In genomic region chr14:15722135-15722534, GRCm38 (mm10) we compare ENCODE assay signal across 13 mouse cellular contexts.
"Had no signal": no experiment of that assay in that cellular context is flagged by ENCODE, and none has a peak within 500 bp of the region (broad histone marks: within the 10 kb centered on the region; RNA-seq: fewer than 3 reads in every experiment).

No protein-coding gene starts in this region.

- H3K9me3 ChIP-seq: liver, embryonic 13.5 days had no signal

- ATAC-seq: liver, postnatal 0 days; midbrain, embryonic 15.5 days had no signal

- H3K4me3 ChIP-seq: limb, embryonic 12.5 days; liver, embryonic 13.5 days; megakaryocyte, embryonic 14.5 days; midbrain, embryonic 15.5 days had no signal

- H3K36me3 ChIP-seq: limb, embryonic 12.5 days; liver, embryonic 13.5 days; midbrain, embryonic 15.5 days had no signal

- DNase-seq: kidney, adult 8-10 months; kidney, postnatal 25 days; liver; liver, embryonic 13.5 days; liver, postnatal 0 days; thymus, adult 18-20 months; thymus, postnatal 14 days had no signal

- H3K4me1 ChIP-seq: limb, embryonic 12.5 days; liver, embryonic 13.5 days; megakaryocyte, embryonic 14.5 days; midbrain, embryonic 15.5 days had no signal

- H3K27ac ChIP-seq: limb, embryonic 12.5 days; liver, embryonic 13.5 days; macrophage; midbrain, embryonic 15.5 days; stomach, postnatal 0 days had no signal

- H3K9ac ChIP-seq: limb, embryonic 12.5 days; liver, embryonic 13.5 days; liver, postnatal 0 days; midbrain, embryonic 15.5 days had no signal

- H3K4me2 ChIP-seq: limb, embryonic 12.5 days; liver, embryonic 13.5 days; midbrain, embryonic 11.5 days; midbrain, embryonic 15.5 days had no signal

- H3K27me3 ChIP-seq: limb, embryonic 12.5 days; liver, embryonic 13.5 days; megakaryocyte, embryonic 14.5 days; midbrain, embryonic 15.5 days had no signal
